Mouse (Mus musculus) left cerebral cortex, adult 2 months (tissue): ENCODE results near the gene Uckl1. TPM values are rescaled to one million over a fixed set of nuclear protein-coding genes. Genes with fewer than 3 reads are reported as not detected.

ENCODE experiments used
- DNase-seq, 2 experiments: peaks; one replicate each; pipeline ENCODE4 v3.0.0; 2021 to 2022; ENCODE audit warnings: low spot score in 2 of 2, mixed read lengths in 1 of 2; ENCODE audit errors: extremely low spot score in 1 of 2
- H3K27ac ChIP-seq: fragments of 200-600 bp; 2 replicates; pipeline ENCODE4 v1.8.1; 2022
- H3K4me3 ChIP-seq: fragments of 200-600 bp; 2 replicates; pipeline ENCODE4 v1.8.1; 2022
- CTCF ChIP-seq: fragments of 200-600 bp; IDR thresholded peaks from 2 replicates; pipeline ENCODE4 v1.8.1; 2022; ENCODE audit warnings: antibody characterized with exemption, mild to moderate bottlenecking, moderate library complexity
- intact Hi-C: fragments of 180-260 bp; cut with DNase I; formaldehyde crosslinking; loops from one replicate; pipeline ENCODE4 v1.15.1; 2025
- total RNA-seq, 2 experiments: library from RNA; stranded (reverse); gene quantifications; 2 replicates each; pipeline ENCODE4 v1.2.3; 2021

Gene Uckl1
- total RNA-seq, 2 experiments from 2014 or later = 57.7 to 71.1 TPM

DNA sequence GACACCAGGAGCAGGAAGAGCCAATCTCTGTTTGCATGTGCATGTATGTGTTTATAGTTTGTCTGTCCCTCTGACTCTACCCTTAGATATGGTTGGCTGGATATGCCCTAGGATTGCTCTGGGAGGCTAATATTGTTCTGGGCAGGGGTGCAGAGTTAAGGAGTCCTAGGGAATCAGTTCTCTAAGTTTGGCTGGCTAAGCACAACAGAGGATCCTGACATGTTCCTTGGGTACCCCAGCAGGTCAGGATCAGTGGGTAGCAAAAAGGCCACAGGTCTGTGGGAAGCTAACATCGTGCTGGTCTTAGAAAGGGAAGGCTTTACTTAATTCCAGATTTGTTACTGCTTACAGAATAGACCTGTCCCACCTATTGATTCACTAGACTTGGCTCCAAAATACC, 5.0 kb downstream of the Uckl1 start:
- no peak overlapping the region for H3K4me3 ChIP-seq
- intact Hi-C loops = loop anchor here (5.0 kb wide), 1 partner anchor 187 kb away; no protein-coding TSS in a partner anchor
- DNase-seq = no peak
- no peak for TF ChIP-seq CTCF
- H3K27ac ChIP-seq = no peak overlapping the region

DNA sequence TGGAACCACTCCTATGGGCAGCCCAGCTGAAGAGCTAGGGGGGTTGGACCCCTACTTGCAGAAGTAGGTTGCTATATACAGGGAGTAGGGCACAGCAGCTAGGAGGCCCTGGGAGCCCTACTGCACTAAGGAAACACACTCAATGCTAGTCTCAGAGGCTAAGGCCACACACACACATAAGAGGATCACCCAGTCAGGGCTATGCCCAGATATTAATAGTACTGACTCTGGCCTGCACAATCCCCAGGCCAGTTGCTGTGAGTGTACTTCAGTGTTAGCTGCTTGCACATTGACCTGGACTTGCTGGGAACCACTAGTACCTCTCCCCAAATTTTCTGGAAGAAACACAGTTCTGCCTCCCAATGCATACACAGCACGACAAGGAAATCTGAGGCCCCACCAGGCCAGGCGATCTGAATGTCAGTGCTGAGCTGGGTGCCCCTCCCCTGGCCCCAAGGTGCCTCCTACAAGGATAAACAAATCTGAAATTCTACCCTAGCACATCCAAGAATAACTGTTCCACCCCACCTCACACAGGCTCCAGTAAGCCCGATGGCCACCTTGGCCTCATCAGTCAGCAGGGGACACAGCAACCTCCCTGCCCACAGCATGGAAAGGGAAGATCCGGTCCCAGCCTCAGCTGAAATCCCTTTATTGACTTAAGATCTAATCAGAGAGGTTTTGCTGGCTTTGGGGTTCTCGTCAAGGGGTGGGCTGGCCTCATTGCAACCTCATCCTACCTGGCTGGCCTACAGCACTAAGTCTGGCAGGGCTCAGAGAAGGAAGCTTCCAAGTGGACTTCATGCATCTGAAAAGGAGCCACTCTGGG, 5.7 kb downstream of the Uckl1 start:
- Histone ChIP-seq H3K4me3 (no peak overlapping the region), H3K27ac (no peak overlapping the region)
- no peak for DNase-seq
- no peak for TF ChIP-seq CTCF
- intact Hi-C loops = no loop called here

DNA sequence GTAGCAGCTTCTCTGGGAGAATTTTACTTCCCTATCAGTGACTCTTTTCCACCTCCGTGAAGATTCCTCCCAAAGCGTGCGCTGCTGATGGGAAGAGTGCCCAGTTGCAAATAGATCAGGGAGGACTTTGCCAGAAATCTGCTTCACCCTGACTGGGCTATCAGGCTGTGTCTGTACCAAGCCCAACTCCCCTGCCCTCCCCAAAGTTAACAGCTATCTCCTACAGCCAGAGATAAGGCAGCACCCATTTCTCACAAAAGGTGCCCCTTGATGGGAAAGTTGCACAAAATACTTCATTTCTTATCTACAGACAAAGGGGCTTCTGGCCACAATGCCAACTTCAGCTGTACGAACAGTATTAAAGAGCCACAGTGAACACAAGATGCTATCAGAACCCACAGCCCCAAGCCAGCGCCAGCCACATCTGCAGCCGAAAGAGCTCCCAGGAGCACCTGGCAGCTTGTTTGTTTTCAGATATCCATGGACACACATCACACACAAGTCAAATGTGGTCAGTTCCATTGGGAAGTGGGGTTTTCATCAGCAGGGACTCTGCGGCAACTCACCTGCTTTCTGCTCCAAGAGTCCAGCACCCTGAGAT, 6.6 kb downstream of the Uckl1 start:
- intact Hi-C loops = no loop called here
- Histone ChIP-seq H3K4me3 (no peak overlapping the region), H3K27ac (no peak overlapping the region)
- DNase-seq = no peak
- no peak for TF ChIP-seq CTCF

DNA sequence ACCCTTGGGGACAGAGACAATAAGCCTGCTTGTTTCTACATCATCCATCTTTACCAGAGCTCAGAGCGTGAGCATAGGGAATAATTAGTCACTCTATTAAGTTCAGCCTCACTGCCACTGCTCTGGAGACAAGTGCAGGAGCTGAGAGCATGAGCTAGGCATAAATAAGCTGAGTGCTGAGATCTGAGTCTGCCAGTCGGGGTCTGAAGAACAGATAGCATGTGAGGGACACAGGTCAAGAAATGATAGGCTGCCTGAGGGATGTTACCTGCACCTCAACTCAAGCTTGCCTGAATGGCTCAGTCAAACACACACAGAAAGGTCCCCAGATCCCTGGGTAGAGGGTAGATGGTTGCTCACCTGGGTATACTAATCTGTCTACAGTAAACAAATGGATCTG, 7.6 kb downstream of the Uckl1 start:
- Histone ChIP-seq H3K4me3 (no peak overlapping the region), H3K27ac (no peak overlapping the region)
- DNase-seq = no peak
- intact Hi-C loops = no loop called here
- no peak for TF ChIP-seq CTCF

- DNase-seq = no peak
- intact Hi-C loops = no loop called here
- Histone ChIP-seq H3K4me3 (no peak overlapping the region), H3K27ac (no peak overlapping the region)
- TF ChIP-seq CTCF = no peak
Measured at GRCm38 (mm10) chr2:181576613-181577012, 8.1 kb downstream of the Uckl1 start.

GRCm38 (mm10) chr2:181574921-181575545, 9.7 kb downstream of the Uckl1 start:
- no peak overlapping the region for H3K27ac ChIP-seq
- no peak for DNase-seq
- TF ChIP-seq CTCF = no peak
- H3K4me3 ChIP-seq = no peak overlapping the region
- intact Hi-C loops = no loop called here

GRCm38 (mm10) chr2:181573961-181574360, 10.7 kb downstream of the Uckl1 start:
- DNase-seq = no peak

DNA sequence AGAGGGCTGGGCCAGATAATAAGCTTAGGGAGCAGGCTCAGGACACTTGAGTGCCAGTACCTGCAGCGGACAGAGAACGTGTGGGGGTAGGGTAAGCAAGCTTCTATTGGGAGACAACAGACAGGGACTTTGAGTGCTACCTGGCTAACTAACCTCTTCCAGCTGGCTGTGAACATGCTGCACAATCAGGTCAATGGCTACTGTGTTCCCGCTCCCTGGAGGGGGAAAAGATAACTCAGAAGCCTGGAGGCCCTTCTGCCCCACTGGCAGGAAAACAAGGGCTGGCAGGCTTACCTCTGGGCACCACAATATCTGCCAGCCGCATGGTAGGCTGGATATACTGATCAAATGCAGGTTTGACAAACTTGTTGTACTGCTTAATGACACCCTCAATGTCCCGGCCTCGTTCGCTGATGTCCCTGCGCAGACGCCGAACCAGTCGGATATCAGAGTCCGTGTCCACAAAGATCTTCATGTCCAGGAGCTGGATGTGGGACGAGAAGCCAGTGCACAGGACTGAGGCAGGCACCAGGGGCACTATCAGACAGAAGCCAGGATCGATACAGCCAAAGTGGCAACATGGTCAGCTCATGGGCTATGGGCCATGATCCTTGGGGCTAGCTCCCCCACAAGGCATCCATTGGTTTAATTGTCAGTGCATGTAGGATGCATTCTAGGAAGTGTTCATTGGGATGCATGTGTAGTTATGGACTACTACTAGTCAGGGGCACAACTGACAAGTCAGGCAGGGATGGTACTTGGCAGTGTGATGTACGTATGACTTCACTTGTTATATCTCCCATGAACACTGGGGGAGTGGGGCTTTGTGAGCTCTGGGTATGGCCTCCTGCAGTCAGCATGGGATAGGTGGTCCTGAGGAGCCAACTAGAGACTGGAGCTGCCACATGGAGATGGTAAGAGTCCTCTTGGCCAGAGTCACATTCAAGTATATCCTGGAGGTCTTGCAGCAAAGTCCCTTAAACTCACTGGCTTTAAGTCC, 11.5 kb downstream of the Uckl1 start:
- intact Hi-C loops = no loop called here
- no peak for TF ChIP-seq CTCF
- no peak overlapping the region for H3K4me3 ChIP-seq
- no peak overlapping the region for H3K27ac ChIP-seq
- DNase-seq = no peak

More at GRCm38 (mm10) chr2:181573961-181574360, 10.7 kb downstream of the Uckl1 start:
- TF ChIP-seq CTCF = no peak
- Histone ChIP-seq H3K4me3 (no peak overlapping the region), H3K27ac (no peak overlapping the region)
- intact Hi-C loops = no loop called here

- no peak for TF ChIP-seq CTCF
- H3K27ac ChIP-seq = no peak overlapping the region
- no peak for DNase-seq
- H3K4me3 ChIP-seq = no peak overlapping the region
- intact Hi-C loops = no loop called here
Measured at GRCm38 (mm10) chr2:181571941-181572670, 12.6 kb downstream of the Uckl1 start.

- intact Hi-C loops = no loop called here
- no peak overlapping the region for H3K4me3 ChIP-seq
- DNase-seq = no peak
- no peak overlapping the region for H3K27ac ChIP-seq
- no peak for TF ChIP-seq CTCF
Measured at GRCm38 (mm10) chr2:181570921-181571595, 13.6 kb downstream of the Uckl1 start.
